Mouse (Mus musculus) heart, adult 10 weeks (tissue): Measurements from ENCODE around the gene Lacc1. TPM values are rescaled to one million over a fixed set of nuclear protein-coding genes. Genes with fewer than 3 reads are reported as not detected.

Source experiments
- polyA plus RNA-seq: library from polyadenylated mRNA; stranded (reverse); fragments of 350-450 nt; fragmentation: Illumina TruSeq; extraction: RNeasy Lipid Tissue Mini Kit (QIAGEN cat#74804); gene quantifications from one replicate; pipeline ENCODE4 v1.2.3, GENCODE M21; 2014; ENCODE audit warnings: low read depth, low replicate concordance

Gene Lacc1
- 3.4 TPM for polyA plus RNA-seq

DNA sequence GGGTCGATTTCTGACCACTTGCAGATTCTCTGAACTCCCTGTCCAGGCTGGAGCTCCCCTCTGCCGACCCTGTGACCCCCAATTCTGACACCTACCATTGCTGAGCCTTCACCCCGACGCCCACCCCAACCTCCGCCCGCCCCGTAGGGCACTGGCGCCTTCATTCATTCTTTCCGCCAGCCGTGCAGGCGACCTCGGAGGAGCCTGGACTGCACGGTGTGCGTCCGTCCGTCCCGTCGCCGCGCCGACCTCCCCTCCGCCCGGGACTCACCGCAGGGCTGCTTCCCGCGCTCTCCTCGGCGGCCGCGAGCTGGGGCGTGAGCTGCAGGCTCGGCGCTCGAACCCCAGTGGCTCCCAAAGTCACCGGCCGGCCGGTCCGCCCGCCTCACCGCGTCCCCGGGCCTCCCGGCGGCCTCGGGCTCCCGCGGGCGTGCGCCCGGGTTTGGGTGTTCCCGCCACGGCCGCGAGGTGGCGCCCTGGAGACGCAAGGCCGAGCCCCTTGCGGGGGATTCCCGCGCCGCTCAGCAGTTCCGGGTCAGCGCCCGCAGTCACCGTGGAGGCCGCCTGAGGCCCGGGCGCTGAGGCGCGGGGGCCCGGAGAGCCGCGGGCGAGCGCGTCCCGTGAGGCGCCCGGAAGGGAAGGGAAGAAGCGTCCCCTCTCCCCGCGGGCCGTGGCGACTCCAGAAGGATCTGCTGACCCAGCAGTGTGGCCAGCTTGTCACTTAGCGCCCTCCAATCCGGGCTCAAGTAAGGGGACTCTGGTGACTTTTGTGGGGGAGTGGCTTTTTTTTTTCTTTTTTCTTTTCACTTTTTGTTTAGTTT lies at the start of gene Lacc1, which contains the start of gene Ccdc122:
Gene Lacc1 (minus strand): TSS at position 679 of the 821 bp plus-strand sequence.
Gene Ccdc122 (plus strand): TSS at position 547 of the 821 bp plus-strand sequence.

Other genes with a start within 250 kb of the Lacc1 start
- 2.1 TPM for gene Ccdc122, start 132 bp downstream of the Lacc1 start, polyA plus RNA-seq
- 0.52 TPM for gene Enox1, start 119.9 kb upstream of the Lacc1 start, polyA plus RNA-seq